Mouse (Mus musculus): Measurements from ENCODE around the gene Foxr1.
"Not testable (repeated sequence)": the region's sequence is repeated elsewhere in the genome, so short reads cannot be mapped to it uniquely, and the experiment has no call there.

The Foxr1 gene

GRCm38 (mm10) chr9:44477339-44478228 lies 36.6 kb upstream of the Foxr1 start:
- DNase-seq = peak; percentile 84 to 90

GRCm38 (mm10) chr9:44475936-44476335 lies 35.0 kb upstream of the Foxr1 start:
- DNase-seq = peak; percentile 26 to 69

GRCm38 (mm10) chr9:44474327-44474726 lies 33.4 kb upstream of the Foxr1 start:
- DNase-seq = peak in 1 of 2 experiments; percentile 40

GRCm38 (mm10) chr9:44473184-44473583 lies 32.2 kb upstream of the Foxr1 start:
- peak in 1 of 2 experiments; percentile 27 for DNase-seq

- no peak for DNase-seq
Observed at GRCm38 (mm10) chr9:44468800-44469199, 27.9 kb upstream of the Foxr1 start.

- no peak for DNase-seq
Observed at GRCm38 (mm10) chr9:44468224-44468623, 27.3 kb upstream of the Foxr1 start.

GRCm38 (mm10) chr9:44461950-44462349 lies 21.0 kb upstream of the Foxr1 start:
- DNase-seq = no peak

GRCm38 (mm10) chr9:44457035-44457742 lies 16.3 kb upstream of the Foxr1 start:
- DNase-seq = peak; percentile 84 to 87

- no peak for DNase-seq
Observed at GRCm38 (mm10) chr9:44454891-44455220, 13.9 kb upstream of the Foxr1 start, which contains the start of gene Upk2. Gene Upk2 (minus strand): TSS chr9:44454976.

GRCm38 (mm10) chr9:44454132-44454890 lies 13.4 kb upstream of the Foxr1 start:
- DNase-seq = peak; percentile 95 to 97

- DNase-seq = peak in 1 of 2 experiments; percentile 43
Observed at GRCm38 (mm10) chr9:44450387-44450786, 9.5 kb upstream of the Foxr1 start.

- not testable (repeated sequence) for DNase-seq
Observed at GRCm38 (mm10) chr9:44444402-44445025, 3.6 kb upstream of the Foxr1 start.

- DNase-seq = no peak
Observed at GRCm38 (mm10) chr9:44435747-44436146, 5.2 kb downstream of the Foxr1 start.

GRCm38 (mm10) chr9:44432577-44433185 lies 8.3 kb downstream of the Foxr1 start:
- no peak for DNase-seq

GRCm38 (mm10) chr9:44423576-44423975 lies 17.4 kb downstream of the Foxr1 start:
- DNase-seq = no peak

GRCm38 (mm10) chr9:44420280-44420898 lies 20.5 kb downstream of the Foxr1 start:
- no peak for DNase-seq

- not testable (repeated sequence) for DNase-seq
Observed at GRCm38 (mm10) chr9:44419730-44420129, 21.2 kb downstream of the Foxr1 start.

GRCm38 (mm10) chr9:44418519-44419385 lies 22.2 kb downstream of the Foxr1 start, which contains the start of gene Ccdc84:
Gene Ccdc84 (minus strand): TSS chr9:44418569.
- DNase-seq = peak in 1 of 2 experiments; percentile 15

GRCm38 (mm10) chr9:44417892-44418363 lies 23.0 kb downstream of the Foxr1 start:
- peak; percentile 97 to 98 for DNase-seq

GRCm38 (mm10) chr9:44417156-44417891 lies 23.6 kb downstream of the Foxr1 start:
- no peak for DNase-seq

Measured in cerebellum, postnatal 14 days (tissue).